Mouse (Mus musculus) hindbrain, embryonic 15.5 days (tissue): ENCODE data around the gene Phospho1. TPM values are rescaled to one million over a fixed set of nuclear protein-coding genes. Genes with fewer than 3 reads are reported as not detected.

Source experiments
- polyA plus RNA-seq: library from polyadenylated mRNA; unstranded; fragments of >200 nt; fragmentation: Nextera tagmentation; extraction: Ambion mirVana; gene quantifications from 2 replicates; pipeline ENCODE4 v1.2.1, GENCODE M21; 2015

The Phospho1 gene
- polyA plus RNA-seq, 1 experiment from 2014 or later, result 0.44 TPM

Other genes starting within 250 kb of the Phospho1 start
- gene Ngfr, start 236.8 kb upstream of the Phospho1 start, polyA plus RNA-seq, result 42.8 and 44.9 TPM in 2 replicates
- gene Phb, start 157.5 kb upstream of the Phospho1 start, polyA plus RNA-seq, result 182 and 187 TPM in 2 replicates
- 24.0 and 26.1 TPM in 2 replicates for gene Zfp652, start 111.8 kb upstream of the Phospho1 start, polyA plus RNA-seq
- gene B130006D01Rik, start 100.9 kb upstream of the Phospho1 start, polyA plus RNA-seq, result 1.1 and 1.2 TPM in 2 replicates
- gene Gngt2, start 12.7 kb downstream of the Phospho1 start, polyA plus RNA-seq, result 1.8 and 3.7 TPM in 2 replicates
- 1.1 and 1.7 TPM in 2 replicates for gene Abi3, start 18.0 kb downstream of the Phospho1 start, polyA plus RNA-seq
- gene B4galnt2, start 90.4 kb downstream of the Phospho1 start, polyA plus RNA-seq, result 0.09 TPM in 1 of 2 replicates, not detected in the other
- 11.8 and 14.2 TPM in 2 replicates for gene Igf2bp1, start 181.4 kb downstream of the Phospho1 start, polyA plus RNA-seq
- not detected in 2 replicates for gene Gip, start 200.0 kb downstream of the Phospho1 start, polyA plus RNA-seq
- gene Snf8, start 210.4 kb downstream of the Phospho1 start, polyA plus RNA-seq, result 128 and 129 TPM in 2 replicates
- gene Ube2z, start 240.9 kb downstream of the Phospho1 start, polyA plus RNA-seq, result 40.0 and 40.1 TPM in 2 replicates